Mouse (Mus musculus) kidney, postnatal 0 days (tissue): ENCODE measurements at regions not wholly inside any gene's neighbourhood (a gene's known extent, or its start where the extent isn't known, plus 50 kb on each side); places are given as distances from the start of the nearest gene placed in this dataset.

Experiments
- ATAC-seq: fragments of 200-750 bp; cut with Nextera tagmentation; replicated peaks from 2 replicates; pipeline ENCODE4 v1.8.0; 2017; ENCODE audit warnings: low read depth, moderate number of reproducible peaks, moderate TSS enrichment, moderate library complexity; ENCODE audit not compliant: low FRiP score
- DNase-seq: peaks from one replicate; pipeline ENCODE4 v3.0.0-alpha.2; 2016; ENCODE audit warnings: low spot score
- H3K27ac ChIP-seq: fragments of 300-500 bp; sonication (generic); 2 replicates; pipeline ENCODE4 v1.5.1; 2014; ENCODE audit warnings: mild to moderate bottlenecking
- H3K27me3 ChIP-seq: fragments of 300-500 bp; sonication (generic); 2 replicates; pipeline ENCODE4 v1.6.1; 2014; ENCODE audit warnings: low read length, mixed read lengths; ENCODE audit not compliant: insufficient read depth
- H3K36me3 ChIP-seq: fragments of 300-500 bp; sonication (generic); 2 replicates; pipeline ENCODE4 v1.6.1; 2014; ENCODE audit warnings: low read length, mixed read lengths; ENCODE audit not compliant: insufficient read depth
- H3K4me1 ChIP-seq: fragments of 300-500 bp; sonication (generic); replicated peaks from 2 replicates; pipeline ENCODE4 v1.6.1; 2014; ENCODE audit warnings: antibody characterized with exemption, low read length, mixed read lengths; ENCODE audit not compliant: insufficient read depth
- H3K4me2 ChIP-seq: fragments of 300-500 bp; sonication (generic); 2 replicates; pipeline ENCODE4 v1.6.1; 2014; ENCODE audit warnings: mild to moderate bottlenecking, low read length, moderate library complexity, mixed read lengths
- H3K4me3 ChIP-seq: fragments of 300-500 bp; sonication (generic); replicated peaks from 2 replicates; pipeline ENCODE4 v1.5.1; 2014; ENCODE audit warnings: low read depth, low read length
- H3K9ac ChIP-seq: fragments of 300-500 bp; sonication (generic); 2 replicates; pipeline ENCODE4 v1.6.1; 2014; ENCODE audit warnings: low read depth, low read length
- H3K9me3 ChIP-seq: fragments of 300-500 bp; sonication (generic); replicated peaks from 2 replicates; pipeline ENCODE4 v1.6.1; 2016; ENCODE audit warnings: low read length, inconsistent platforms, mixed read lengths
- CTCF ChIP-seq: IDR thresholded peaks from 2 replicates; pipeline ENCODE4 v1.5.1; 2016; ENCODE audit warnings: antibody characterized with exemption, low read depth, mild to moderate bottlenecking, moderate library complexity
- WGBS: fragments of 180-500 bp; shearing (Covaris S2); extraction: QIAGEN DNeasy Blood & Tissue Kit; methylation state at CpG from one replicate; pipeline ENCODE4 v1.1.7; 2014; 5-methylcytosine and 5-hydroxymethylcytosine counted together

GRCm38 (mm10) chr17:9296371-9296770, 125.5 kb upstream of the Gm17728 start:
- 88% methylated on average over 1 of the region's 1 CpGs for WGBS
- Histone ChIP-seq H3K27me3 (no peaks in the 10 kb centered on the region), H3K4me2 (no peak overlapping the region), H3K4me3 (no peak overlapping the region), H3K4me1 (no peaks in the 10 kb centered on the region), H3K27ac (no peak overlapping the region), H3K9me3 (no peaks in the 10 kb centered on the region), H3K36me3 (no peaks in the 10 kb centered on the region), H3K9ac (no peak overlapping the region)
- no peak for TF ChIP-seq CTCF
- ATAC-seq (no peak), DNase-seq (no peak)

GRCm38 (mm10) chr17:9298231-9298630, 123.6 kb upstream of the Gm17728 start:
- ATAC-seq (no peak), DNase-seq (no peak)
- Histone ChIP-seq H3K36me3 (no peaks in the 10 kb centered on the region), H3K4me3 (no peak overlapping the region), H3K27me3 (no peaks in the 10 kb centered on the region), H3K9me3 (no peaks in the 10 kb centered on the region), H3K9ac (no peak overlapping the region), H3K4me1 (no peaks in the 10 kb centered on the region), H3K4me2 (no peak overlapping the region), H3K27ac (no peak overlapping the region)
- 90% methylated on average over 1 of the region's 1 CpGs for WGBS
- TF ChIP-seq CTCF, result no peak

- H3K4me3 ChIP-seq, result no peak overlapping the region
- H3K27ac ChIP-seq, result no peak overlapping the region
- H3K27me3 ChIP-seq, result no peaks in the 10 kb centered on the region
- WGBS, result 59% methylated on average over 4 of the region's 4 CpGs
- H3K4me2 ChIP-seq, result no peak overlapping the region
- no peak for TF ChIP-seq CTCF
- no peak overlapping the region for H3K9ac ChIP-seq
- H3K36me3 ChIP-seq, result no peaks in the 10 kb centered on the region
- no peaks in the 10 kb centered on the region for H3K9me3 ChIP-seq
- no peak for DNase-seq
- no peak for ATAC-seq
- H3K4me1 ChIP-seq, result no peaks in the 10 kb centered on the region
Measured at GRCm38 (mm10) chr17:9301101-9301501, 120.8 kb upstream of the Gm17728 start.

GRCm38 (mm10) chr17:9308507-9308906, 113.4 kb upstream of the Gm17728 start:
- WGBS, result 69% methylated on average over 2 of the region's 2 CpGs
- TF ChIP-seq CTCF, result no peak
- no peaks in the 10 kb centered on the region for H3K9me3 ChIP-seq
- H3K36me3 ChIP-seq, result no peaks in the 10 kb centered on the region
- no peak overlapping the region for H3K27ac ChIP-seq
- DNase-seq (no peak), ATAC-seq (no peak)
- no peaks in the 10 kb centered on the region for H3K27me3 ChIP-seq
- H3K4me2 ChIP-seq, result no peak overlapping the region
- H3K4me3 ChIP-seq, result no peak overlapping the region
- no peak overlapping the region for H3K9ac ChIP-seq
- H3K4me1 ChIP-seq, result no peaks in the 10 kb centered on the region

- no peak overlapping the region for H3K4me2 ChIP-seq
- no peaks in the 10 kb centered on the region for H3K4me1 ChIP-seq
- WGBS, result 70% methylated on average over 6 of the region's 6 CpGs
- H3K9me3 ChIP-seq, result no peaks in the 10 kb centered on the region
- no peak for TF ChIP-seq CTCF
- H3K27ac ChIP-seq, result no peak overlapping the region
- DNase-seq (no peak), ATAC-seq (no peak)
- no peak overlapping the region for H3K9ac ChIP-seq
- H3K36me3 ChIP-seq, result no peaks in the 10 kb centered on the region
- H3K27me3 ChIP-seq, result no peaks in the 10 kb centered on the region
- H3K4me3 ChIP-seq, result no peak overlapping the region
Measured at GRCm38 (mm10) chr17:9322772-9323171, 99.1 kb upstream of the Gm17728 start.

GRCm38 (mm10) chr17:9328886-9329455, 92.9 kb upstream of the Gm17728 start:
- Histone ChIP-seq H3K9ac (no peak overlapping the region), H3K27me3 (no peaks in the 10 kb centered on the region), H3K4me2 (no peak overlapping the region), H3K27ac (no peak overlapping the region), H3K4me3 (no peak overlapping the region), H3K9me3 (no peaks in the 10 kb centered on the region), H3K36me3 (no peaks in the 10 kb centered on the region), H3K4me1 (no peaks in the 10 kb centered on the region)
- ATAC-seq (no peak), DNase-seq (no peak)
- 84% methylated on average over 4 of the region's 4 CpGs for WGBS
- no peak for TF ChIP-seq CTCF

- ATAC-seq, result no peak
- TF ChIP-seq CTCF, result no peak
- Histone ChIP-seq H3K4me3 (no peak overlapping the region), H3K9me3 (no peaks in the 10 kb centered on the region), H3K4me1 (no peaks in the 10 kb centered on the region), H3K36me3 (no peaks in the 10 kb centered on the region), H3K4me2 (no peak overlapping the region), H3K27me3 (no peaks in the 10 kb centered on the region), H3K27ac (no peak overlapping the region), H3K9ac (no peak overlapping the region)
- WGBS, result 91% methylated on average over 5 of the region's 5 CpGs
- DNase-seq, result no peak
Measured at GRCm38 (mm10) chr17:9357572-9358159, 64.2 kb upstream of the Gm17728 start.
